Mouse (Mus musculus) testis, adult 2 months (tissue): ENCODE results near the gene Snx29.

Experiments used
- CTCF ChIP-seq: fragments of 200-500 bp; IDR thresholded peaks from 2 replicates; pipeline ENCODE4 v1.5.1; 2012; ENCODE audit warnings: low read depth, mild to moderate bottlenecking, inconsistent platforms, low read length, moderate library complexity; ENCODE audit not compliant: control insufficient read depth, insufficient read depth, insufficient replicate concordance
- POLR2A ChIP-seq: fragments of 200-500 bp; IDR thresholded peaks from 2 replicates; pipeline ENCODE4 v1.6.1; 2012; ENCODE audit warnings: low read depth, mild to moderate bottlenecking, inconsistent platforms, low read length, moderate library complexity; ENCODE audit not compliant: control insufficient read depth

- TF ChIP-seq CTCF, result no peak
- no peak for TF ChIP-seq POLR2A
Measured at GRCm38 (mm10) chr16:11385150-11385549, 62.4 kb downstream of the Snx29 start.
